Mouse (Mus musculus) limb, embryonic 14.5 days (tissue): ENCODE results near the gene Stoml2. TPM values are rescaled to one million over a fixed set of nuclear protein-coding genes. Genes with fewer than 3 reads are reported as not detected.

Experiments used
- ATAC-seq: fragments of 200-750 bp; cut with Nextera tagmentation; 2 replicates; pipeline ENCODE4 v1.8.0; 2017; ENCODE audit warnings: low read depth, moderate number of reproducible peaks, moderate TSS enrichment; ENCODE audit not compliant: low FRiP score
- DNase-seq: peaks from one replicate; pipeline ENCODE4 v3.0.0-alpha.2; 2015; ENCODE audit warnings: low spot score
- H3K27ac ChIP-seq: fragments of 300-500 bp; sonication (generic); replicated peaks from 2 replicates; pipeline ENCODE4 v1.5.1; 2014; ENCODE audit warnings: low read depth, mild to moderate bottlenecking, low read length, moderate library complexity, mixed read lengths
- H3K27me3 ChIP-seq: fragments of 300-500 bp; sonication (generic); 2 replicates; pipeline ENCODE4 v1.6.1; 2014; ENCODE audit warnings: low read length, mixed read lengths; ENCODE audit not compliant: control insufficient read depth, insufficient read depth
- H3K36me3 ChIP-seq: fragments of 300-500 bp; sonication (generic); 2 replicates; pipeline ENCODE4 v1.6.1; 2014; ENCODE audit warnings: mild to moderate bottlenecking, low read length, moderate library complexity, mixed read lengths; ENCODE audit not compliant: control insufficient read depth, insufficient read depth
- H3K4me1 ChIP-seq: fragments of 300-500 bp; sonication (generic); 2 replicates; pipeline ENCODE4 v1.6.1; 2014; ENCODE audit warnings: antibody characterized with exemption, low read length, mixed read lengths; ENCODE audit not compliant: control insufficient read depth, insufficient read depth
- H3K4me2 ChIP-seq: fragments of 300-500 bp; sonication (generic); replicated peaks from 2 replicates; pipeline ENCODE4 v1.6.1; 2014; ENCODE audit warnings: low read depth, mild to moderate bottlenecking, low read length, moderate library complexity; ENCODE audit not compliant: severe bottlenecking
- H3K4me3 ChIP-seq: fragments of 300-500 bp; sonication (generic); replicated peaks from 2 replicates; pipeline ENCODE4 v1.5.1; 2014; ENCODE audit warnings: low read length
- H3K9ac ChIP-seq: fragments of 300-500 bp; sonication (generic); 2 replicates; pipeline ENCODE4 v1.6.1; 2014; ENCODE audit warnings: mild to moderate bottlenecking, low read depth, low read length, moderate library complexity; ENCODE audit not compliant: severe bottlenecking
- H3K9me3 ChIP-seq: fragments of 300-500 bp; sonication (generic); 2 replicates; pipeline ENCODE4 v1.6.1; 2016; ENCODE audit warnings: low read length; ENCODE audit not compliant: control insufficient read depth
- POLR2A ChIP-seq: fragments of 200-500 bp; IDR thresholded peaks from 2 replicates; pipeline ENCODE4 v1.8.0; 2012; ENCODE audit warnings: inconsistent platforms, mild to moderate bottlenecking, moderate library complexity, borderline replicate concordance; ENCODE audit not compliant: insufficient read depth, insufficient read length; ENCODE audit errors: extremely low read depth
- WGBS: fragments of 180-500 bp; shearing (Covaris S2); extraction: QIAGEN DNeasy Blood & Tissue Kit; methylation state at CpG from one replicate; pipeline ENCODE4 v1.1.7; 2014; 5-methylcytosine and 5-hydroxymethylcytosine counted together
- polyA plus RNA-seq, 2 experiments: library from polyadenylated mRNA; depleted of rRNA in 1 of 2; stranded (reverse) in 1 of 2; unstranded in 1 of 2; fragments of >200 nt; fragmentation: Nextera tagmentation in 1 of 2; extraction: Ambion mirVana in 1 of 2; gene quantifications; 2 replicates each; pipeline versions ENCODE4 v1.2.1 to v1.2.3; 2012 to 2014

The Stoml2 gene
- polyA plus RNA-seq, 2 experiments, result 156 to 316 TPM

DNA sequence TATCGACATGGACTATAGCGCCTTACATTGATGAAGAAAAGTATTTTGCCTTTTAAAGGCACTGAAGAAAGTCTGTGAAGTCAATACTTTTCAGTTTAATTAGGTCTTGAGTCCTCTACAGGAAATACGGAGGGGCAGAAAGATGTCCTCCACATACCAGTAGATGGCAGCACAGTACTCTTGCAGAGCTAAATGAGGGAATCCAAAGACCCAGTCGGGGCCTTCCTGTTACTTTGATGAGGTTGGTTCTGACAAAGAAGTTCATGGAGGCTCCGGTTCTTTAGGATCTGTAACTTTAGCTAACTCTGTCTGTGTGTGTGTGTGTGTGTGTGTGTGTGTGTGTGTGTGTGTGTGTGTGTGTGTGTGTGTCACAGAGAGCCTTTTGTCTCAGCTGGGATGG is 15.7 kb upstream of the Stoml2 start:
- no peak for TF ChIP-seq POLR2A
- Histone ChIP-seq H3K4me2 (peak overlapping the region; percentile 28; the same call in 1 of the 2 replicates), H3K27ac (no peak overlapping the region), H3K9me3 (no peaks in the 10 kb centered on the region), H3K27me3 (no peaks in the 10 kb centered on the region), H3K4me1 (peaks cover 19% of the 10 kb centered on the region), H3K4me3 (no peak overlapping the region), H3K36me3 (no peaks in the 10 kb centered on the region), H3K9ac (peak overlapping the region; percentile 38)
- WGBS, result 7% methylated on average over 5 of the region's 5 CpGs
- DNase-seq (peak; percentile 90), ATAC-seq (no peak)

DNA sequence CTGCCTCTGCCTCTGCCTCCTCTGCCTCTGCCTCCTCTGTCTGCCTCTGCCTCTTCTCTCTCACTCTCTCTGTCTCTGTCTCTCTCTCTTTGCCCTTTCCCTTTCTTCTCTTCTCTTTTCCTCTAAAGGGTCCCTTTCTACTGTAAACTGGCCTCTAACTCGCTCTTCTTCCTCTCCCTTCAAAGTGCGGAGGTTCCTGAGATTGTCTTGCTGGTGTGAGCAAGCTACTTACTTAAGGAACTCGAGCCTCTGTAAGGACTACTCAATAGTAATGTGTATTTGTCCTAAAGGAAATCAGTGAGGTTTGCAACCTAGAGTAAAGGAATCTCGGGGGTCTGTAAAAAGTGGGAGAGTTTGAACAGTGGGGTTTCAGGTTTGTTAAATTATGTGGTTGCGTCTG is 15.1 kb upstream of the Stoml2 start:
- peaks cover 19% of the 10 kb centered on the region for H3K4me1 ChIP-seq
- no peak overlapping the region for H3K4me2 ChIP-seq
- H3K4me3 ChIP-seq, result 0 out of 2 replicates have a peak overlapping the region, but pooled peaks have one; percentile 52
- no peak overlapping the region for H3K27ac ChIP-seq
- no peaks in the 10 kb centered on the region for H3K27me3 ChIP-seq
- DNase-seq (no peak), ATAC-seq (no peak)
- 56% methylated on average over 5 of the region's 5 CpGs for WGBS
- no peak overlapping the region for H3K9ac ChIP-seq
- no peak for TF ChIP-seq POLR2A
- no peaks in the 10 kb centered on the region for H3K9me3 ChIP-seq
- no peaks in the 10 kb centered on the region for H3K36me3 ChIP-seq

DNA sequence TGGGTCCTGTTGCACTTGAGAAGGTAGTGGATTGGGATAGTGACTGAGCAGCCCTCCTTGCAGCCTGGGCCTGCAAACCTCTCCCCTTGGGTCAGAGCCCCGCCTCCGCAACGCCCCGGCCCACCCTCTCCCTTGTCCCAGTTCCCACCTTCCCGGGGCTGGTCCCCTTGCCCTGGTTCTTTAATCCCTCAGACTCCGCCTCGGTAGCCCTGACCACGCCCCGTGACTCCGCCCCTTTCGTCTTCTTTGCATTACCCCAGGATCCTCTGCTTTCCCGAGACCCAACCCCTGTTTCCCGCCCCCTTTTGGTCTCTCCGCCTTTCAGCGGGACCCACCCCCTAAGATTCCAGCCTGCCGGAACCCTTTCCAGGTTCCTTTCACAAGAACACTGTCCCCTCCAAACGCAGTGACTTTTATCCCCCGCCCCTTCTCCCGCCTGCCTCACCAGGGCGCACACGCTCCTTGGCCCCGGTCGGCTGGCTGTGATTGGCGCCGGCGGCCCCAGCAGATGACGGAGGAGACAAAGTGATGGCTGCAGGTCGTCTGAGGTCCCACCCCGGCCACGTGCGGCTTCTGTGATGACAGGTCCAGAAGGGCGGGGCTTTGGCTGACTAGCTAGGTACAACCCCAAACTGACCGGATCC is 14.3 kb upstream of the Stoml2 start, which contains the start of gene Fam214b:
Fam214b (minus strand) TSS at position 562 of the 644 bp plus-strand sequence.
- no peaks in the 10 kb centered on the region for H3K9me3 ChIP-seq
- TF ChIP-seq POLR2A, result no peak
- 1% methylated on average over 32 of the region's 33 CpGs for WGBS
- H3K36me3 ChIP-seq, result no peaks in the 10 kb centered on the region
- H3K9ac ChIP-seq, result peak within 1 kb of the TSS; percentile 50
- H3K4me2 ChIP-seq, result peak within 1 kb of the TSS; percentile 79
- no peaks in the 10 kb centered on the region for H3K27me3 ChIP-seq
- peak within 1 kb of the TSS; percentile 52 for H3K4me3 ChIP-seq
- ATAC-seq (peak; percentile 97), DNase-seq (peak; percentile 97)
- H3K27ac ChIP-seq, result no peak within 1 kb of the TSS
- H3K4me1 ChIP-seq, result peaks cover 19% of the 10 kb centered on the region

DNA sequence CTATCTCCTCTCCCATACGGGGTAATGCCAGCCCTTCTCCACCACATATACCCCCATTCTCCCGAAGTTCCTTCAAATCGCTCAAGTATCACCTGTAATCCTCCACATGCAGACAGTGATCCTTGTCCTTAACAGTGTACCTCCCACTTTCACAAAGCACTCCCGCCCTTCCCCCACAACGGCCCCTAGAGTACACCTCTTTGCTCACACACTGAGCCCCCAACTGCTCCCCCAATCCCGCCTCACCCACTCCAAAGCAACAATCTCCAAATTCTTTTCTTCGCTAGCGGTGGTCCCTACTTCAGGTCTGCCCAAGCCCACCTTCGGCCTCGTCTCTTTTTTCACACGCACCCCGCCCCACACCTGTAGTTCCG is 13.8 kb upstream of the Stoml2 start:
- Histone ChIP-seq H3K4me3 (peak overlapping the region; percentile 52), H3K9me3 (no peaks in the 10 kb centered on the region), H3K4me1 (peaks cover 21% of the 10 kb centered on the region), H3K36me3 (no peaks in the 10 kb centered on the region), H3K9ac (peak overlapping the region; percentile 44), H3K27ac (no peak overlapping the region), H3K27me3 (no peaks in the 10 kb centered on the region), H3K4me2 (peak overlapping the region; percentile 79)
- ATAC-seq (peak; percentile 1), DNase-seq (no peak)
- 8% methylated on average over 13 of the region's 13 CpGs for WGBS
- TF ChIP-seq POLR2A, result no peak

DNA sequence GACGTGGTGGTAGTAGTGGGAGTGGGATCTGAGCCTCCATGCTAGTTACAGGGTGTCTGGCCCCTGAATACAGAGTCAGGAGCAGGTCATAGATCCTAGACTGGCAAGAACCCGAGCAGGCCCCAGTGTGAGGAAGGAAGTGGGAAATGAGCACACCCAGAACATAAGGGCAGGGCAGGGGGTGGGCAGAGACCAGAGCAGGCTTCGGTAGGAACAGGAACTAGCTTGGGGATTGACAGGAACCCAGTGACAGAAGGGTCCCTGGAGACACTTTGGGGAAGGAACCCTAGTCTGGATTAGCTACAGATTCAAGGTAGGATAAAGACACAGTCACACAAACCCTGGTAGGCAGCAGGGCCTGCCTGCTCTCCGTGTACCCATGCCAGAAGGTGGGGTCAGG is 13.2 kb upstream of the Stoml2 start:
- H3K9me3 ChIP-seq, result no peaks in the 10 kb centered on the region
- peaks cover 21% of the 10 kb centered on the region for H3K4me1 ChIP-seq
- no peak overlapping the region for H3K27ac ChIP-seq
- 23% methylated on average over 4 of the region's 4 CpGs for WGBS
- ATAC-seq, result no peak
- peak overlapping the region; percentile 52; the same call in 1 of the 2 replicates for H3K4me3 ChIP-seq
- TF ChIP-seq POLR2A, result no peak
- H3K36me3 ChIP-seq, result no peaks in the 10 kb centered on the region
- no peak for DNase-seq
- H3K27me3 ChIP-seq, result no peaks in the 10 kb centered on the region
- H3K9ac ChIP-seq, result no peak overlapping the region; the same call in 1 of the 2 replicates
- H3K4me2 ChIP-seq, result peak overlapping the region; percentile 79
